Mouse (Mus musculus) intestine, embryonic 14.5 days (tissue): ENCODE results near the gene Gadl1. TPM values are rescaled to one million over a fixed set of nuclear protein-coding genes. Genes with fewer than 3 reads are reported as not detected.
"Not testable (repeated sequence)": the region's sequence is repeated elsewhere in the genome, so short reads cannot be mapped to it uniquely, and the experiment has no call there.

ENCODE experiments used
- ATAC-seq: fragments of 200-750 bp; cut with Nextera tagmentation; replicated peaks from 2 replicates; pipeline ENCODE4 v1.8.0; 2017; ENCODE audit warnings: low read depth, moderate number of reproducible peaks, moderate TSS enrichment, moderate library complexity; ENCODE audit not compliant: low FRiP score, low TSS enrichment
- DNase-seq: peaks from one replicate; pipeline ENCODE4 v3.0.0-alpha.2; 2018; ENCODE audit warnings: low spot score
- H3K27ac ChIP-seq: fragments of 300-500 bp; sonication (generic); 2 replicates; pipeline ENCODE4 v1.5.1; 2014; ENCODE audit warnings: low read depth, mild to moderate bottlenecking, control low read depth
- H3K27me3 ChIP-seq: fragments of 300-500 bp; sonication (generic); replicated peaks from 2 replicates; pipeline ENCODE4 v1.6.1; 2014; ENCODE audit warnings: low read length, control low read depth; ENCODE audit not compliant: control insufficient read depth, insufficient read depth
- H3K36me3 ChIP-seq: fragments of 300-500 bp; sonication (generic); 2 replicates; pipeline ENCODE4 v1.6.1; 2014; ENCODE audit warnings: low read length, control low read depth; ENCODE audit not compliant: control insufficient read depth, insufficient read depth
- H3K4me1 ChIP-seq: fragments of 300-500 bp; sonication (generic); replicated peaks from 2 replicates; pipeline ENCODE4 v1.6.1; 2014; ENCODE audit warnings: low read length, control low read depth, mixed read lengths; ENCODE audit not compliant: control insufficient read depth, insufficient read depth
- H3K4me2 ChIP-seq: fragments of 300-500 bp; sonication (generic); 2 replicates; pipeline ENCODE4 v1.6.1; 2014; ENCODE audit warnings: low read length
- H3K4me3 ChIP-seq: fragments of 300-500 bp; sonication (generic); 2 replicates; pipeline ENCODE4 v1.5.1; 2014; ENCODE audit warnings: low read depth, low read length, control low read depth, mixed read lengths
- H3K9ac ChIP-seq: fragments of 300-500 bp; sonication (generic); 2 replicates; pipeline ENCODE4 v1.6.1; 2014; ENCODE audit warnings: mild to moderate bottlenecking, low read length
- H3K9me3 ChIP-seq: fragments of 300-500 bp; sonication (generic); 2 replicates; pipeline ENCODE4 v1.6.1; 2016; ENCODE audit warnings: low read length, control low read depth; ENCODE audit not compliant: control insufficient read depth
- WGBS: fragments of 180-500 bp; shearing (Covaris S2); extraction: QIAGEN DNeasy Blood & Tissue Kit; methylation state at CpG from one replicate; pipeline ENCODE4 v1.1.7; 2014; 5-methylcytosine and 5-hydroxymethylcytosine counted together
- polyA plus RNA-seq: library from polyadenylated mRNA; unstranded; fragments of >200 nt; fragmentation: Nextera tagmentation; extraction: Ambion mirVana; gene quantifications from 2 replicates; pipeline ENCODE4 v1.2.1, GENCODE M21; 2014

Gadl1 gene
- polyA plus RNA-seq, 1 experiment from 2014 or later, result 0.38 TPM

GRCm38 (mm10) chr9:116041787-116042186, 132.5 kb downstream of the Gadl1 start:
- no peak for ATAC-seq
- H3K4me2 ChIP-seq, result no peak overlapping the region
- H3K4me1 ChIP-seq, result no peaks in the 10 kb centered on the region
- H3K27me3 ChIP-seq, result no peaks in the 10 kb centered on the region
- H3K36me3 ChIP-seq, result no peaks in the 10 kb centered on the region
- no peak overlapping the region for H3K9ac ChIP-seq
- H3K27ac ChIP-seq, result no peak overlapping the region
- no peaks in the 10 kb centered on the region for H3K9me3 ChIP-seq
- DNase-seq, result peak; percentile 98
- H3K4me3 ChIP-seq, result no peak overlapping the region
- WGBS, result 11% methylated on average over 3 of the region's 3 CpGs

- WGBS, result 69% methylated on average over 1 of the region's 1 CpGs
- Histone ChIP-seq H3K4me3 (no peak overlapping the region), H3K27me3 (no peaks in the 10 kb centered on the region), H3K9me3 (no peaks in the 10 kb centered on the region), H3K27ac (no peak overlapping the region), H3K4me2 (no peak overlapping the region), H3K4me1 (no peaks in the 10 kb centered on the region), H3K36me3 (no peaks in the 10 kb centered on the region), H3K9ac (no peak overlapping the region)
- ATAC-seq (no peak), DNase-seq (no peak)
Observed at GRCm38 (mm10) chr9:116049985-116050384, 140.7 kb downstream of the Gadl1 start.

GRCm38 (mm10) chr9:116053976-116054375, 144.7 kb downstream of the Gadl1 start:
- no peak for DNase-seq
- Histone ChIP-seq H3K36me3 (no peaks in the 10 kb centered on the region), H3K4me1 (no peaks in the 10 kb centered on the region), H3K4me2 (no peak overlapping the region), H3K27me3 (no peaks in the 10 kb centered on the region), H3K27ac (no peak overlapping the region), H3K9me3 (no peaks in the 10 kb centered on the region), H3K9ac (no peak overlapping the region), H3K4me3 (no peak overlapping the region)
- WGBS, result 44% methylated on average over 8 of the region's 8 CpGs
- no peak for ATAC-seq

GRCm38 (mm10) chr9:116058475-116058874, 149.2 kb downstream of the Gadl1 start:
- Histone ChIP-seq H3K4me2 (no peak overlapping the region), H3K27me3 (no peaks in the 10 kb centered on the region), H3K9ac (no peak overlapping the region), H3K4me3 (no peak overlapping the region), H3K27ac (no peak overlapping the region), H3K4me1 (no peaks in the 10 kb centered on the region), H3K9me3 (no peaks in the 10 kb centered on the region), H3K36me3 (no peaks in the 10 kb centered on the region)
- 87% methylated on average over 4 of the region's 4 CpGs for WGBS
- DNase-seq (no peak), ATAC-seq (no peak)

GRCm38 (mm10) chr9:116059156-116059555, 149.9 kb downstream of the Gadl1 start:
- H3K4me1 ChIP-seq, result no peaks in the 10 kb centered on the region; the same call in 1 of the 2 replicates
- no peak overlapping the region for H3K27ac ChIP-seq
- no peaks in the 10 kb centered on the region for H3K36me3 ChIP-seq
- H3K27me3 ChIP-seq, result no peaks in the 10 kb centered on the region
- H3K4me2 ChIP-seq, result no peak overlapping the region
- no peaks in the 10 kb centered on the region for H3K9me3 ChIP-seq
- no peak overlapping the region for H3K4me3 ChIP-seq
- no peak for ATAC-seq
- no peak overlapping the region for H3K9ac ChIP-seq
- WGBS, result 65% methylated on average over 4 of the region's 4 CpGs
- no peak for DNase-seq

- no peak overlapping the region for H3K4me2 ChIP-seq
- no peaks in the 10 kb centered on the region for H3K36me3 ChIP-seq
- WGBS, result 15% methylated on average over 4 of the region's 4 CpGs
- H3K9me3 ChIP-seq, result no peaks in the 10 kb centered on the region
- DNase-seq (peak; percentile 54), ATAC-seq (no peak)
- H3K27me3 ChIP-seq, result no peaks in the 10 kb centered on the region
- no peak overlapping the region for H3K27ac ChIP-seq
- no peak overlapping the region for H3K4me3 ChIP-seq
- H3K9ac ChIP-seq, result no peak overlapping the region
- no peaks in the 10 kb centered on the region; the same call in 1 of the 2 replicates for H3K4me1 ChIP-seq
Observed at GRCm38 (mm10) chr9:116060691-116061090, 151.4 kb downstream of the Gadl1 start.

GRCm38 (mm10) chr9:116064774-116065173, 155.5 kb downstream of the Gadl1 start:
- Histone ChIP-seq H3K4me3 (no peak overlapping the region), H3K27ac (no peak overlapping the region; the same call in 1 of the 2 replicates), H3K36me3 (no peaks in the 10 kb centered on the region), H3K9ac (no peak overlapping the region), H3K9me3 (no peaks in the 10 kb centered on the region), H3K4me1 (no peaks in the 10 kb centered on the region; the same call in 1 of the 2 replicates), H3K27me3 (no peaks in the 10 kb centered on the region), H3K4me2 (no peak overlapping the region)
- 83% methylated on average over 17 of the region's 17 CpGs for WGBS
- ATAC-seq (no peak), DNase-seq (no peak)

GRCm38 (mm10) chr9:116071561-116071960, 162.3 kb downstream of the Gadl1 start:
- not testable (repeated sequence) for H3K4me3 ChIP-seq, H3K27me3 ChIP-seq, H3K9me3 ChIP-seq, DNase-seq, H3K4me2 ChIP-seq, ATAC-seq, H3K4me1 ChIP-seq, H3K27ac ChIP-seq, H3K36me3 ChIP-seq, H3K9ac ChIP-seq
- WGBS, result 94% methylated on average over 1 of the region's 1 CpGs

- WGBS, result 82% methylated on average over 4 of the region's 4 CpGs
- Histone ChIP-seq H3K9me3 (no peaks in the 10 kb centered on the region), H3K27ac (no peak overlapping the region), H3K9ac (no peak overlapping the region), H3K4me2 (no peak overlapping the region), H3K4me3 (no peak overlapping the region), H3K36me3 (no peaks in the 10 kb centered on the region), H3K4me1 (no peaks in the 10 kb centered on the region), H3K27me3 (no peaks in the 10 kb centered on the region)
- DNase-seq (no peak), ATAC-seq (no peak)
Observed at GRCm38 (mm10) chr9:116076163-116076562, 166.9 kb downstream of the Gadl1 start.
